Mouse (Mus musculus): ENCODE measurements at regions not wholly inside any gene's neighbourhood (a gene's known extent, or its start where the extent isn't known, plus 50 kb on each side); places are given as distances from the start of the nearest gene placed in this dataset.

DNA sequence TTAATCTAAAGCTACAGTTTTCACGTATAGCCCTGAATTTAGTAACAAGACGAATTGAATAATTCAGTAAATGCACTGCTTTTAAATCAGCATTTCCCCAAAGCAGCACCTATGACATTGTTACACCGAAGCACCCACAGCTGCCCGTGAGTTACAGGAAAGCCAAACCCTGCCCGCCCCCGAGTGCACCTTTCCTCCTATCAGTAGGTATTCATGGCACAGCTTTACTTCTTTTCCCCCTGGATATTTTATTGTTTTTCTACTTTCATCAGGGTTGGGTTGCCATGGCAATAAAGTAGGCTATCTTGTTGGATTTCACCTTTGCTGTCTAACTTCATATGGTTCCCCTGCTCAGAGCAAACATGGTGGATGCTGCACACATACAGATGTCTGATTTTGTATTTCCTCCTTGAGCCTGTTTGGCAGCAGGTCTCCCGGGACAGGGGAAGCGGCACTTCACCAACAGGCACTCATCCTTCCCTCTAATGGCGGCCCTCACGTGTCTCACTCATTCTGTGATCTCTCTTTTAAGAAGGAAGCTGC, 273.5 kb downstream of the Amy2a5 start:
- Histone ChIP-seq H3K4me1 (no peaks in the 10 kb centered on the region), H3K9me3 (replicated peaks) (no peaks in the 10 kb centered on the region), H3K36me3 (ENCODE audit: poor library complexity, severe bottlenecking) (no peaks in the 10 kb centered on the region), H3K4me3 (no peak overlapping the region), H3K27ac (no peak overlapping the region), H3K4me2 (no peak overlapping the region), H3K27me3 (no peaks in the 10 kb centered on the region), H3K9ac (no peak overlapping the region)
- WGBS, result 82% methylated on average over 10 of the region's 10 CpGs
- ATAC-seq, result no peak

DNA sequence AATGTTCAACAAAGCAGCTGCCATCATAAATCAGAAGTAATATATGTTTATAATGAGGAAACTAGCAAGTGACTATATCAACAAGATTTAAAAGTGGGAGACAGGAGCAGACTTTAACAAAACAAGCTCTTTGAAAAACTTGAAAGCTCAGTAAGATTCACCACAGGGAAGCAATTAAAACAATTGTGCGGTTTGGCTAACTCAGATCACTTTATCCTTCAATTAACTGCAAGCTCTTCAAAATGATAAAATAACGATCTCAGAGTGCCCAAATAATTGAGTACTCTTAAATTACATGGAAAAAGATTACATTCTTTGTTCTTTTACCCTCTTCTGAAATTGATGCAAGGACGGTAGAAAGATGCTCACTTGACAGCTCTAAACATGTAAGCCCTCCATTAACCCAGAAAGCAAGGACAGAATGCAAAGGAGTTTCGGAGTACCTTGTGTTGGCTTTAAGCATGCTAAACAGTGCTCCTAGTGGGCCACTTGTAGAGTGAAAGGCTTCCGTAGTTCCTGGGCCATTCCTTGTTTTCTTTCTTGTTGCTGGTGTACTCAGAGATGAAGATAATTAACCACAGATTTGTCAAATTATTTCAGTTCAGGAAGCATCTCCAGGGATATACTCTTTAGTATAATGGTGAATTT, 305.1 kb downstream of the Amy2a5 start:
- no peaks in the 10 kb centered on the region for H3K36me3 ChIP-seq (ENCODE audit: poor library complexity, severe bottlenecking)
- no peak overlapping the region for H3K9ac ChIP-seq
- 26% methylated on average over 5 of the region's 5 CpGs for WGBS
- H3K9me3 ChIP-seq (replicated peaks), result no peaks in the 10 kb centered on the region
- no peaks in the 10 kb centered on the region for H3K4me1 ChIP-seq
- ATAC-seq, result no peak
- H3K4me2 ChIP-seq, result no peak overlapping the region
- no peak overlapping the region for H3K4me3 ChIP-seq
- H3K27ac ChIP-seq, result no peak overlapping the region
- H3K27me3 ChIP-seq, result no peaks in the 10 kb centered on the region

DNA sequence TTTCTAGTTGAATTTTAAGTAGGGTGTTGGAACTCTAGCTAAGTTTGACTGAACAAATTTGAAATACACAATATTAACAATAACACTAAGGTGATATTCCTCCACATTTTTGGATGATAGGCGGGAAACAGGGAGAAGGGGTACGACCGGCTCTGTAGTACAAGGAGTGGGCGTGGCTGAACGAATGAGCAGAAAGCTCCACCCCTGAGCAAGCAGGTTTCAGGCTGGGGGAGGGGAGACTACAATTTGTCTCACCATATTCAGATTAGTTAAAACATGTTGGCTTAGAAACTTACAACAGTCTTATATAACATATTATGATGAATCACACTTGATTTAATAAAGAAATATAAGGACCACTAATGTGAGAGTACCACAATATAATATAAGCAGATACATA, 306.4 kb downstream of the Amy2a5 start:
- H3K4me2 ChIP-seq, result no peak overlapping the region; the same call in 1 of the 2 replicates
- peak; percentile 58; the same call in 1 of the 2 replicates for ATAC-seq
- no peaks in the 10 kb centered on the region for H3K36me3 ChIP-seq (ENCODE audit: poor library complexity, severe bottlenecking)
- WGBS, result 13% methylated on average over 5 of the region's 5 CpGs
- no peak overlapping the region for H3K9ac ChIP-seq
- H3K9me3 ChIP-seq (replicated peaks), result no peaks in the 10 kb centered on the region
- H3K27ac ChIP-seq, result no peak overlapping the region
- no peaks in the 10 kb centered on the region for H3K4me1 ChIP-seq
- H3K4me3 ChIP-seq, result no peak overlapping the region
- H3K27me3 ChIP-seq, result no peaks in the 10 kb centered on the region

DNA sequence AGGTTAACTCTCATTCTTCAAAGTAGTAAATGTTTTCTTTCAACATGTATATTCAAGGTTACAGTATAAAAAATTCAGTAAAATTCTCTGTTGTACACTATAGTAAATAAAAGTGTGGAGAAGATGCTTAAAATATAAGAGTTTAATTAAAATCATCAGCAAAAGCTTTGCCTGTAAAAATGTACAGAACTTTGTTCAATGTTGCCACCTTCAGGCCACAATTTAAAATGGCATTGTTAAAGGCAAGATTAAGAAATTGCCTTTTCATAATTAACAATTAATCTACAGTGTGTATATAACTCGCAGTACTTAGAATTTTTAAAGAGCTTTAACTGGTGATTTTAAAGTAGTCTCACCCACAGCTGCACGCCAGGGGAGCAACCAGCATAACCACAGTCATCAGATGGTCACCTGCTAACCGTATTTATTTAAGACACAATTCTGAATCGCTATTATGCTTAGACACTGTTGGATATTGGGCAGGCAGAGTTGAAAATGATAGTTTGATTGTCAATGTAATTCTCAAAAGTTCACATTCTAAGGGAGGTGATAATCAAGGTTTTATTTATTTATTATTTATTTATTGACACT, 316.5 kb downstream of the Amy2a5 start:
- no peaks in the 10 kb centered on the region for H3K36me3 ChIP-seq (ENCODE audit: poor library complexity, severe bottlenecking)
- WGBS, result 71% methylated on average over 4 of the region's 4 CpGs
- ATAC-seq, result 0 out of 2 replicates have a peak, but pooled peaks have one; percentile 59
- H3K9me3 ChIP-seq (replicated peaks), result no peaks in the 10 kb centered on the region
- H3K27ac ChIP-seq, result no peak overlapping the region
- H3K4me1 ChIP-seq, result no peaks in the 10 kb centered on the region
- H3K4me2 ChIP-seq, result no peak overlapping the region
- H3K9ac ChIP-seq, result no peak overlapping the region
- no peak overlapping the region for H3K4me3 ChIP-seq
- no peaks in the 10 kb centered on the region for H3K27me3 ChIP-seq

Measured in forebrain, embryonic 13.5 days (tissue).